Mouse (Mus musculus) c-Kit-positive CD71-negative TER-119-negative erythroid progenitor cells, embryonic 14.5 days (primary cell): ENCODE measurements at regions not wholly inside any gene's neighbourhood (a gene's known extent, or its start where the extent isn't known, plus 50 kb on each side); places are given as distances from the start of the nearest gene placed in this dataset.
"Not testable (repeated sequence)": the region's sequence is repeated elsewhere in the genome, so short reads cannot be mapped to it uniquely, and the experiment has no call there.

Experiments
- DNase-seq: peaks from one replicate; pipeline ENCODE4 v3.0.0-alpha.2; 2013; ENCODE audit warnings: low read depth

DNA sequence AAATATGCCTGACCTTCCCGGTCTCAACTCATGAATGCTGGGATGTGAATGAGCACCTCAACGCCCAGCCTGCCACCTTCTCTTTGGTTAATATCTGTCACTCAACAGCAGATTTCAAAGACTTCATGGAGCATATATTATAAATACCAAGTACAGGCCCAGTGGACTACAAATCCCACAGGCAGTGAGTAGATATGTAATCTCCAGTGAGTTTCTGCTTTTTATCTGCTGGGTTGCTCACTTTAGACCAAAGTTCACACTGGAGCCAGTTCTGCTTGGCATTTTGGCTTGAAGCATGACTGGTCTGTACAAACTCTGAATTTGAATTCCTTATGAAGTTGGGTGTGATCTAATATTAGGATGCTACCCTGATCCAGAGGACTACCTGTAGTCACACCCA lies 377.1 kb upstream of the Ngly1 start:
- DNase-seq, result no peak

- no peak for DNase-seq
These were observed 368.9 kb upstream of the Ngly1 start for GRCm38 (mm10) chr14:15880146-15880545.

DNA sequence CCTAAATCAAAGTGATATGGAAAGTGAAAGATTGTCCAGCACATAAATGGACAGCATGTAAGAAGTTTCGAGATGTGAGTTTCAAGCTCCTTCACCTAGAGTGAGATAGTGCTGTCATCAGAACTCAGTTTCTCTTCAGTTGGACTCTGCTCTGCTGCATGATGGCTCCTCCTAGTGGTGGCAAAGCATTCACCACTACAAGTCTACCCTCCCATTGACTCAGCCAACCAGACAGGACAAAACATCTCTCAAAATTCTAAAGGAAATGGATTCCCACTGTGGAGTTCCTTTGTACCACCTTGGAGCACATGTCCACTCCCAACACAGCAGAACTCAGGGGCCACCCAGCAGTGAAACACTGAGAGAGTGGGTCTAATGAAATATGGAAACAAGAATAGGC lies 367.8 kb upstream of the Ngly1 start:
- DNase-seq, result peak; percentile 4

DNA sequence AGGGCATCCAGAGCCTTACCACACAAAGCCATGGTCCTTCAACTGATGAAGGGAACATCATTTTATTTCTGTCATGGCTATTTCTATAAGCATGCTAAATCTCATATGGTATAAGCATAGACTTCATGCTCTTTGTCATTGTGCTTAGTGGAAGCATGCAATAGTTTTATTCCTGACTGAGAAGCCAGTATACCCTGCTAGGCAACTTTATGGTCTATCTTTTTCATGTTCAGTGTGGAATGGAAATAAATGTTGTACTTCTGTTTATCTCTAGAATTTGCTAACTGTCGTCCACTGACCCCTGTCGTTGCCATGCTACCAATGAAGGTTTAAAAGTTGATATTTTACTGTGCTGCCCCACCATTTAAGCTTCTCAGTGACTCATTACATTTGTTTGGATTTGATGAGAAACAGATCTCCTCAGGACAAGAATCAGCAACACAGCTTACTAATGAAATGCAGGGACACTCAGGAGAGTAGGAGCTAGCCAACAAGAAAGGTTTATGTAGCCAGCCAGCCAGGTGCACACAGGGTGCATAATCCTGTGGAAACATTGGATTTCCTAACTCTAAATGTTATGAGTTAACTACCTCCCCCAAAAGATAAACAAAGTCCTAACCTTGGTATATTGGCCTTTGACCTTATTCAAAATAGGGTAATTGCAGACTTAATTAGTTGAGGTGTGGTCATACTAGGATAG lies 364.3 kb upstream of the Ngly1 start:
- no peak for DNase-seq

DNA sequence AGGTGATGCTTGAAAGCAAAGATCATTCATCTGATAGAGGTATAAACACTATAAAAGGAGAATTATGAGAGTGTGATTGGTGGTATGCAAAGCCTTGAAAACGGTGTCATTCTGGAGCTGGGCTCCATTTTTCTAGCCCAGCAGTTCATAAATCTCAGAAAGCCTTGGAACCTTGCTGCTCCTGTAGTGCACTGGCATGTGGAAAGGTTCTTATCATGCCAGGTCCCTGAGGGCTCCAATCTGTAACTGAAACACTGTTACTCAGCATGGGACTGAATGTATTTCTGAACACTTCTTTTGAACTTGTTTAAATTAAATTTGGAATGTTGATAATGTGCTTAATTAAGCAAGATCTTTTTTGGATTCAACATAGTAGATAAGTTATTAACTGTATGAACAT lies 352.0 kb upstream of the Ngly1 start:
- no peak for DNase-seq

- not testable (repeated sequence) for DNase-seq
These were observed 342.7 kb upstream of the Ngly1 start for GRCm38 (mm10) chr14:15906429-15906828.

GRCm38 (mm10) chr14:15913206-15913605 lies 335.9 kb upstream of the Ngly1 start:
- DNase-seq, result not testable (repeated sequence)

DNA sequence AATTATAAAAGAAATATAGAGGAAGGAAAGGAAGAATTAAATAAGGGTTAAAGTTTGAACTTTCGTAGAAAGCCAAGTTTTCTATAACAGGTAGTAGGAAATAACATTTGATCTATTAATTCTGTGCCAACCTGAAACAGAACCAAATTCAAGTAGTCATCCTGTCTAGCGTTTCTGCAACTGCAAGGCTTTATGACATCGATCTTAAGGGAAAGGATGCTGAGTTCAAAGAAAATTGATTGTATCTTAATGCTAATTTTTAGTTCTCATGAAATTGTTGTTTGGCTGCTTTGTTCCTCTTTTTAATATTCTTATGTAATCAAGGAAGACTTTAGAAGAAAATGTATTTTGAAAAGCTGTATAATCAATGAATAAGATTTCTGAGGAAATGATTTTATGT lies 334.9 kb upstream of the Ngly1 start:
- DNase-seq, result no peak

DNA sequence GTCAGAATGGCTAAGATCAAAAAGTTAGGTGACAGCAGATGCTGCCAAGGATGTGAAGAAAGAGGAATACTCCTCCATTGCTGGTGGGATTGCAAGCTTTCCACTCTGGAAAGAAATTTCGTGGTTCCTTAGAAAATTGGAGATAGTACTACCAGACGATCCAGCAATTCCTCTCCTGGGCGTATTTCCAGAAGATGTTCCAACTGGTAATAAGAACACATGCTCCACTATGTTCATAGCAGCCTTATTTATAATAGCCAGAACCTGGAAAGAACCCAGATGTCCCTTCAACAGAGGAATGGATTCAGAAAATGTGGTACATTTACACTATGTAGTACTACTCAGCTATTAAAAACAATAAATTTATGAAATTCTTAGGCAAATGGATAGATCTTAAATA lies 324.4 kb upstream of the Ngly1 start:
- DNase-seq, result not testable (repeated sequence)

DNA sequence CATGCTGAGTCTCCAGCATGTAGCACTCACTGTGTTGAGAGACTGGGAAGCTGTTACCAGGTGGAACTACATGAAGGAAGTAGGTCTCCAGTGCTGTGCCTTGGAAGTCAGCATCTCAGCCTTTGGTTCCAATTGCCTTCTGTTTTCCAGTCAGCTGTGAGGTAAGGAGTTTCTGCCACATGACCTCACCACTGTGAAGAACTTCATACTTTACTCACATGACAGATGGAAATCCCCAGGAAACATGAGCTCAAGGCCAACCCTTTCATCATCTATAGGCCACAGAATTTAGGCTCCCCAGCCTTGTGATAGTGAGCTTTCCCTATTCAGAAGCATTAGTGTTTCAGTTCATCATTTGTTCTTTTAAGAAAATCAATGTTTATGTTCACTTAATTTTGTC lies 314.4 kb upstream of the Ngly1 start:
- DNase-seq, result no peak

DNA sequence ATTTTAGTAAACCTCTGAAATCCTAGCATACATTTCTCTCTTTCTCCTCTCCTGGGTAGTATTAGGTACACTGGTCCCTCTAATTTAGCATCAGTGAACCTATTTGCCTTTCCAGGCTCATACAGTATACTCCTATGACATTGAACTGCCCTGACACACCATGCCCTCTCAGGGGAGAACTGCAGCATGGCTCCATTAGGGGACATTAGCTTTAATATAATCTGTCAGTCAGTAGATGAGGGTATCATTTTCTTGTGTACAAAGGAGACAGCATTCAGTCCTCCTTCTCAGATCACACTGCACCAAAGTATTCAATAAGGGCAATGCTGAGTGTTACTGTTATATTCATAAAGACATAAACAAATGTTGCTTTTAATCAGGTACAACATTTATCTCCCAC lies 278.8 kb upstream of the Ngly1 start:
- DNase-seq, result no peak

- DNase-seq, result no peak
These were observed 278.3 kb upstream of the Ngly1 start for GRCm38 (mm10) chr14:15970767-15971166.

DNA sequence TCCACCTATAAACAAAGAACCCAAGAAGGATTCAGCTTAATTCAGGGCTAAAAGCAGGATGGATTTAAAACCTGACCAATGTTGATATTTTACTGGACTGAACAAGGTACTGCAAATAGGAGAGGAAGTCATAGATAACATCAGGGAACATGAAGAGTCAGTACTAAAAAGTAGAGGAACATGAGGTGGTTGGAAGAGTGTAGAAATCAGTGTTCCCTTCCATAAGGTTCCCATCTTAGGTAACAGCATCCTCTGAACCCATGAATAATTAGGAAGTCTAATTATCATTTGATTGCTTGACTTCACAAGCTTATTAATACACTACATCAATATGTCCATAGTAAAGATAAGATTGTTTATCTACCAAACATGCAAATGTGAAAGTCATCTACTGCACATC lies 277.8 kb upstream of the Ngly1 start:
- DNase-seq, result no peak

DNA sequence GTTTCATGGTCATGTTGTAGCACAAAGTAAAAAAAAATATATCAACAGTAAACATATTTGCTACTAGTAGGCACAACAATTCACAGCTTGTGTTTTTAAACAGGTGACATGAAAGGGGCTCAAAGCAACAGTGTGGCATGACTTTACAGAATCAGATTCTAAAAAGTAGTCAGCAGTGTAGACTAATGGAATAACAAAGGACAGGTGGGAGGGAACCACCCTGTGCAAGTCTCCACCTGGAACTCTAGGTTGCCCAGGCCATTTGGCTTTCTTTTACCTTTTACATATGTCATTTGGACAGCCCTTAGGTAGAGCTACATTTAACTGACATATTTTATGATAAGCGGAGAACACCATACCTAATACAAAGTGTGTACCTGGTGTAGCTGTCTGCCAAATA lies 271.7 kb upstream of the Ngly1 start:
- DNase-seq, result no peak

DNA sequence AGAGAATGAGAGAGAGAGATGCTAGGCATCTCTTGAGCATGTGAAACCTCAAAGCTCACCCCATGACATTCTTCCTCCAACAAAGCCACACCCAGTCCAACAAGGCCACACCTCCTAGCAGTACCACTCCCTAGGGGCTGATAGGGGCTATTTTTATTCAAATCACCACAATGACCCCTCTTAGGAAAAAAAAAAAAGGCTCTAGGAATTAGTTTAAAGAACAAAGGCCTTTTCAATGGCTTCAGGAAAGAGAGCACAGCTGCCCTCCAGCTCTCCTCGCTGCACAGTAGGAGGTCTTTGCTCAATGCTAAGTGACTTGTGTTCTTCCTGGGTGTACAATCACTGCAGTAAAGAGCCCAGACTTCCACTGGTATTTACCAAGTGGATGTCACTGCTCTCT lies 270.8 kb upstream of the Ngly1 start:
- no peak for DNase-seq

- DNase-seq, result no peak
These were observed 243.7 kb upstream of the Ngly1 start for GRCm38 (mm10) chr14:16005409-16005808.

DNA sequence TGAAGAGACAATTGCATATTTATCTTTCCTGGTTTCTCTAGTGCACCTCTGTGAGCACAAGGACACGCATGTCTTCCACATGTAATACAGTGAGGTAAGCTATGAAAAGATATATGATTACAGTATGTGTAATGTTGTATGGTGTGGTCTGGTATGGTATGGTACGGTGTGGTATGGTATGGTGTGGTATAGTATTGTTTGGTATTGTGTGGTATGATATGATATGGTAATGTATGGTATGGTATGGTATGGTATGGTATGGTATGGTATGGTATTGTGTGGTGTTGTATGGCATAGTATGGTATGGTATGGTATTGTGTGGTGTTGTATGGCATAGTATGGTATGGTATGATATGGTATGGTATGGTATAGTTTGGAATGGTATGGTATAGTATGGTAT lies 242.1 kb upstream of the Ngly1 start:
- DNase-seq, result no peak

GRCm38 (mm10) chr14:16009778-16010177 lies 239.3 kb upstream of the Ngly1 start:
- no peak for DNase-seq

- no peak for DNase-seq
These were observed 225.2 kb upstream of the Ngly1 start for GRCm38 (mm10) chr14:16023853-16024252.

- no peak for DNase-seq
These were observed 211.3 kb upstream of the Ngly1 start for GRCm38 (mm10) chr14:16037771-16038170.

GRCm38 (mm10) chr14:16038336-16038735 lies 210.7 kb upstream of the Ngly1 start:
- no peak for DNase-seq

DNA sequence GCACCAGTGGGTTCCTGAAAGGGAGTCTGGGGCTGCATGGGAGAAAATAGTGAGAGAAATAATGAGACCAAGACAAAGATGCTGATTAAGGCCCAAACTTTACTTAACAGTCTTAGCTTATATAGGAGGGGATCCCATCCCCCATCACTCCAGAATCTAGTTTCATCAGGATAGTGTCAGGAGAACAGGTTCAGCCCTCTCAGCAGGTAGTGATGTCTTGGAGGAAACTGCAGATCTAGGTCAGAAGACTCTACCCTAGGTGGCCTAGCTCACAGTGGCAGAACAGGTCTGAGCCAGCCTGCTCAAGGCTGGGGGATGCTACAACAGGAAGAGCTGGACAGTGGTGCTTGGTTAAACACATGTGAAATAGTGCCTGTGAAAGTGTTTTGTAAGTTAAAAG lies 204.6 kb upstream of the Ngly1 start:
- DNase-seq, result no peak

DNA sequence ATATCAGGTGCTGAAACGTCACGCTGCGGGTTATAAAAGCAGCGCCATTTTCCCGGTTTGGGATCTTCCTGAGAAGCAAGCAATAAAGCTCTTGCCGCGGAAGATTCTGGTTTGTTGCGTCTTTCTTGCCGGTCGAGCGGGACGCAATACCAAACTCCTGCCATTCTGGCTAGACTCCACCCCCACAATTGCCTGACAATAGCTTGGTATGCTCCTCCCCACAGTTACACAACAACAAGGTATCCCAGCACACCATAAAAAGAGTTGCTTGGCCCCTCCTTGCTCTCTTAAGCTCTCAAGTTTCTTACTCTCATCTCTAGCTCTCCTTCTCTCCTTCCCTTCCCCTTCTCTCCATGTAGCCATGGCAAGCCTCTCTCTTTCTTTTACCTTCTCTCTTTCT lies 176.5 kb upstream of the Ngly1 start:
- DNase-seq, result not testable (repeated sequence)

DNA sequence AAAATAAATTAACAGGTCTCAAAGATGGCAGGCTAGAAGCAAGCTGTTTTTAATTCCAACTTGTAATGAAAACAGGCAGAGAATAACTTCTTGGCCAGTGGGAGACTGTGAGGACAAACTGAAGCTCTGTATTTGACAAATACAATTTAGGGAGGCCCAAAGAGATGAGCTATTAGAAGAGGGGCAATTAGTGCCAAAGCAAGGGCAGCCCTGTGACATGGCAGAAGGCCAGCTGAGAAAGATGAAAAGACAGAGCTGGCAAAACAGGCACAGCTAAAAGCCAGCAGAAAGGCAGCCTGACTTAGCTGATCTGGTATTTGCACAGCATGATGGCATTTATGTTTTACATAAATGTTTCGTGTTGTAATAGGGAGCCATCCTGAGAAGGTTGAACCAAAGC lies 175.0 kb upstream of the Ngly1 start:
- DNase-seq, result no peak

DNA sequence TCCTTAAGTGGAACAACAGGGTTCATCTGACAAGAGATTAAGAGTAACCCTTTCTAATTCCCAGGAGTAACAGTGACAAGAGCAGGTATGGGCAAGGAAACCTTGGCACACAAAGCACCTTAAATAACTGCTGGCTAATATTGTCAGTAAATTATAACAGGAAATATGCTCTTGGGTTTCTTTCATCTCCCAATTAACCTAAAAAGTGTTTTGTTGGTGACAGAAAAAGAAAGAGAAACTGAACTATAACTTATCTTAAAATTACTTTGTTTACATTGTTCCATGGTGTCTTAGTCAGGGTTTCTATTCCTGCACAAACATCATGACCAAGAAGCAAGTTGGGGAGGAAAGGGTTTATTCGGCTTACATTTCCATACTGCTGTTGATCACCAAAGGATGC lies 170.0 kb upstream of the Ngly1 start:
- DNase-seq, result no peak
